Mouse (Mus musculus) spleen, adult 12 weeks (tissue): ENCODE measurements around the gene Nkx2-2.
"Not testable (repeated sequence)": the region's sequence is repeated elsewhere in the genome, so short reads cannot be mapped to it uniquely, and the experiment has no call there.

Experiments used
- DNase-seq: peaks from one replicate; pipeline ENCODE4 v3.0.0; 2022; ENCODE audit warnings: low spot score

The Nkx2-2 gene

GRCm38 (mm10) chr2:147181926-147182708, 11.9 kb downstream of the Nkx2-2 start:
- no peak for DNase-seq

GRCm38 (mm10) chr2:147181304-147181665, 12.8 kb downstream of the Nkx2-2 start:
- no peak for DNase-seq

- DNase-seq, result no peak
Measured at GRCm38 (mm10) chr2:147180649-147181303, 13.3 kb downstream of the Nkx2-2 start.

- DNase-seq, result peak; percentile 16
Measured at GRCm38 (mm10) chr2:147178091-147179059, 15.7 kb downstream of the Nkx2-2 start.

- peak; percentile 54 for DNase-seq
Measured at GRCm38 (mm10) chr2:147177672-147178071, 16.4 kb downstream of the Nkx2-2 start.

- no peak for DNase-seq
Measured at GRCm38 (mm10) chr2:147175296-147175695, 18.7 kb downstream of the Nkx2-2 start.

GRCm38 (mm10) chr2:147173751-147174150, 20.3 kb downstream of the Nkx2-2 start:
- no peak for DNase-seq

- DNase-seq, result not testable (repeated sequence)
Measured at GRCm38 (mm10) chr2:147170538-147170937, 23.5 kb downstream of the Nkx2-2 start.

- no peak for DNase-seq
Measured at GRCm38 (mm10) chr2:147165863-147166262, 28.2 kb downstream of the Nkx2-2 start.

GRCm38 (mm10) chr2:147165376-147165775, 28.7 kb downstream of the Nkx2-2 start:
- DNase-seq, result no peak

GRCm38 (mm10) chr2:147152543-147152942, 41.5 kb downstream of the Nkx2-2 start:
- no peak for DNase-seq
